In genomic region chr9:3026741-3027140, GRCm38 (mm10) we compare ENCODE assay signal across 15 mouse cellular contexts. TPM values are rescaled to one million over a fixed set of nuclear protein-coding genes. Genes with fewer than 3 reads are reported as not detected.
DNase-seq lines count a peak whose midpoint lies in the region.
"Had no signal": no experiment of that assay in that cellular context is flagged by ENCODE, and none has a peak within 500 bp of the region (broad histone marks: within the 10 kb centered on the region; RNA-seq: fewer than 3 reads in every experiment).

No protein-coding gene starts in this region.

- peak; percentile 3 for DNase-seq in adrenal gland, postnatal 10 days
- peak; percentile 23 to 26 for DNase-seq in cerebellum, postnatal 4 days (ENCODE audit: low spot score in 2 of 2)
- peak; percentile 24 for DNase-seq in gastrocnemius, postnatal 10 days
- DNase-seq in kidney, postnatal 14 days = peak; percentile 69
- peak; percentile 41 for DNase-seq in testis, postnatal 10 days (ENCODE audit: low spot score)

RNA-seq across cellular contexts. Expression of gene Gm10717, which starts 1.5 kb away (rescaled TPM):
- 1 to 10 TPM in 1 of 2 experiments, under 1 TPM in 1; 0.57 to 1.8 TPM for total RNA-seq in adrenal gland, postnatal 10 days (2021)
- total RNA-seq in gastrocnemius, postnatal 10 days (2021) = not detected
- total RNA-seq: CH12.LX, ES-E14 had no signal

RNA-seq across cellular contexts. Expression of gene Gm10718, which starts 3.4 kb away (rescaled TPM):
- 1 to 10 TPM; 1.4 to 3.2 TPM for total RNA-seq in adrenal gland, postnatal 10 days (2021)
- 1 to 10 TPM in 1 of 2 experiments, under 1 TPM in 1; 0.94 to 1.6 TPM for total RNA-seq in gastrocnemius, postnatal 10 days (2021)

RNA-seq across cellular contexts. Expression of gene Gm17535, which starts 7.7 kb away (rescaled TPM):
- not detected for total RNA-seq in adrenal gland, postnatal 10 days (2021)
- not detected for total RNA-seq in gastrocnemius, postnatal 10 days (2021)
- total RNA-seq: adrenal gland, adult 18-20 months; adrenal gland, adult 2 months; adrenal gland, adult 8-10 months; adrenal gland, postnatal 14 days; adrenal gland, postnatal 25 days; adrenal gland, postnatal 36 days; adrenal gland, postnatal 4 days; CH12.LX; ES-E14; MEL had no signal

RNA-seq across cellular contexts. Expression of gene Gm10719, which starts 9.5 kb away (rescaled TPM):
- 1 to 10 TPM; 1.3 to 1.7 TPM for total RNA-seq in adrenal gland, postnatal 10 days (2021)
- 1 to 10 TPM in 1 of 2 experiments, not detected in 1; 1.3 TPM for total RNA-seq in gastrocnemius, postnatal 10 days (2021)

RNA-seq across cellular contexts. Expression of gene Gm10715, which starts 9.9 kb away (rescaled TPM):
- not detected for total RNA-seq in adrenal gland, postnatal 10 days (2021)
- total RNA-seq in gastrocnemius, postnatal 10 days (2021) = not detected
- total RNA-seq: adrenal gland, adult 18-20 months; adrenal gland, adult 2 months; adrenal gland, adult 8-10 months; adrenal gland, postnatal 14 days; adrenal gland, postnatal 25 days; adrenal gland, postnatal 36 days; adrenal gland, postnatal 4 days; CH12.LX; ES-E14; MEL had no signal

Comparison
In these comparisons a context has a peak if more than half of its experiments do, and no peak if none do; other contexts are left out.
1. Peak in every context shown above with its lines: DNase-seq.
2. DNase-seq: peak in every context shown above with its lines; median percentile 69 in kidney, postnatal 14 days; 41 in testis, postnatal 10 days; 24 in cerebellum, postnatal 4 days; 24 in gastrocnemius, postnatal 10 days; 3 in adrenal gland, postnatal 10 days.